Mouse (Mus musculus) kidney, adult 2 months (tissue): Measurements from ENCODE around the gene Atg10.

Experiments
- CTCF ChIP-seq: fragments of 200-500 bp; conservative IDR thresholded peaks from 2 replicates; pipeline ENCODE4 v1.5.1; 2011; ENCODE audit warnings: low read depth, mild to moderate bottlenecking, control low read depth, low read length, moderate library complexity, mixed read lengths; ENCODE audit not compliant: insufficient read depth, insufficient read length
- POLR2A ChIP-seq: fragments of 200-500 bp; IDR thresholded peaks from one replicate; pipeline ENCODE4 v1.6.1; 2011; ENCODE audit warnings: low read depth, low read length, control low read depth

- no peak for TF ChIP-seq CTCF
- TF ChIP-seq POLR2A, result no peak
These were observed 105.6 kb downstream of the Atg10 start for GRCm38 (mm10) chr13:91118156-91118555.
